Mouse (Mus musculus): Measurements from ENCODE around the gene Rnase11. TPM values are rescaled to one million over a fixed set of nuclear protein-coding genes. Genes with fewer than 3 reads are reported as not detected.

The Rnase11 gene
- polyA plus RNA-seq (2014; fragmentation: Illumina TruSeq; extraction: RNeasy Lipid Tissue Mini Kit (QIAGEN cat#74804); ENCODE audit: low read depth, low replicate concordance) = 0.34 TPM

DNA sequence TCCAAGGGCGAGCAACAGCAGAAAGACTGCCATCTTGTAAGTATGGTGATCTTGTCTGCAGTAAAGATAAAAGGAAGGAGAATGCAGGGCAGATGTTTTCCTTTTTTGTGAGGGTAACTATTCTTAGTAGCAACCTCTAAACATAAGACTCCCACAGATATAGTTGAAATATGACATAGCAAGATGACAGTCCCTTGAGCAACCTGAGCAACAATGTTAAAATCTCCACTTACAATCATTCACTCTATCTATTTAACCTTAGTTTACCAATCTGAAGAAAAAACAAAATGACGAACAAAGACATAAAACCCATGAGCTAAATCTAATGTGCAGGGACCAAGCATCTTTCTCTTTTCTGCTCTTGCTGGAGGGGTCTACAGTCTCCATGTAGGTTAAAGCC, at the start of gene Rnase11:
Rnase11 (minus strand) TSS at position 101 of the 400 bp plus-strand sequence.

GRCm38 (mm10) chr14:51090921-51091900, 41.2 kb upstream of the Rnase11 start, which contains the start of the genes Rnase4 and Ang:
Gene Rnase4 (plus strand): TSS chr14:51091077.
Gene Ang (plus strand): TSS chr14:51091150.

GRCm38 (mm10) chr14:51074335-51074734, 24.4 kb upstream of the Rnase11 start, which contains the start of gene Olfr750:
Gene Olfr750 (minus strand): TSS chr14:51074435.

GRCm38 (mm10) chr14:51057401-51057831, 7.5 kb upstream of the Rnase11 start, which contains the start of gene Rnase12:
Gene Rnase12 (minus strand): TSS chr14:51057661.

DNA sequence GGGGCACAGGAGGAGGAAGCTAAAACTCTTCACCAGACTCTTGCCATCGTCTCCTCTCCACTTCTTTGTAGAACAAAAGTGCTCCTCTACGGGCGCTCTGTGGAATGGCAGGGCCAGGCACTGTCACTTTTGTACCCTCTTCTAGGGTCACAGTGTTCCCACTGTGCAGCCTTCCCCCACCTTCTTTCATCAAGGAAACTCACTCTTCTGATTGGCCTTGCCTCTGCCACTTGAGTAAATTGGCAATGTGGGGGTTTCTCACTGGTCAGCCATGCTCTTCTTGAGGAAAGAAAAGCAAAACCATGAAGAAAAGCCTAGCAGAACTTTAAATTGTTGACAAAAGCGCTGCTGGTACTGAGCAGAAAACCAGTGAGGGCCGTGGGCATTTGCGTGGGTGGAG, 8.2 kb downstream of the Rnase11 start, which contains the start of gene Rnase9:
Rnase9 (minus strand) TSS at position 101 of the 400 bp plus-strand sequence.

GRCm38 (mm10) chr14:51007152-51007801, 42.7 kb downstream of the Rnase11 start, which contains the start of gene Rnase10:
Gene Rnase10 (plus strand): TSS chr14:51007751.

Other genes starting within 250 kb of the Rnase11 start
- gene Ccnb1ip1, start 242.4 kb downstream of the Rnase11 start, polyA plus RNA-seq (2014; fragmentation: Illumina TruSeq; extraction: RNeasy Lipid Tissue Mini Kit (QIAGEN cat#74804); ENCODE audit: low read depth, low replicate concordance) = 20.3 TPM
- gene Parp2, start 242.3 kb downstream of the Rnase11 start, polyA plus RNA-seq (2014; fragmentation: Illumina TruSeq; extraction: RNeasy Lipid Tissue Mini Kit (QIAGEN cat#74804); ENCODE audit: low read depth, low replicate concordance) = 24.1 TPM
- gene Tep1, start 179.6 kb downstream of the Rnase11 start, polyA plus RNA-seq (2014; fragmentation: Illumina TruSeq; extraction: RNeasy Lipid Tissue Mini Kit (QIAGEN cat#74804); ENCODE audit: low read depth, low replicate concordance) = 2.8 TPM
- 0.06 TPM for gene Klhl33, start 152.7 kb downstream of the Rnase11 start, polyA plus RNA-seq (2014; fragmentation: Illumina TruSeq; extraction: RNeasy Lipid Tissue Mini Kit (QIAGEN cat#74804); ENCODE audit: low read depth, low replicate concordance)
- gene Osgep, start 125.3 kb downstream of the Rnase11 start, polyA plus RNA-seq (2014; fragmentation: Illumina TruSeq; extraction: RNeasy Lipid Tissue Mini Kit (QIAGEN cat#74804); ENCODE audit: low read depth, low replicate concordance) = 12.3 TPM
- 20.7 TPM for gene Apex1, start 125.2 kb downstream of the Rnase11 start, polyA plus RNA-seq (2014; fragmentation: Illumina TruSeq; extraction: RNeasy Lipid Tissue Mini Kit (QIAGEN cat#74804); ENCODE audit: low read depth, low replicate concordance)
- gene Pip4p1, start 119.3 kb downstream of the Rnase11 start, polyA plus RNA-seq (2014; fragmentation: Illumina TruSeq; extraction: RNeasy Lipid Tissue Mini Kit (QIAGEN cat#74804); ENCODE audit: low read depth, low replicate concordance) = 17.5 TPM
- gene Pnp, start 119.1 kb downstream of the Rnase11 start, polyA plus RNA-seq (2014; fragmentation: Illumina TruSeq; extraction: RNeasy Lipid Tissue Mini Kit (QIAGEN cat#74804); ENCODE audit: low read depth, low replicate concordance) = 6.9 TPM
- not detected for gene Gm49342, start 105.6 kb downstream of the Rnase11 start, polyA plus RNA-seq (2014; fragmentation: Illumina TruSeq; extraction: RNeasy Lipid Tissue Mini Kit (QIAGEN cat#74804); ENCODE audit: low read depth, low replicate concordance)
- gene Pnp2, start 94.2 kb downstream of the Rnase11 start, polyA plus RNA-seq (2014; fragmentation: Illumina TruSeq; extraction: RNeasy Lipid Tissue Mini Kit (QIAGEN cat#74804); ENCODE audit: low read depth, low replicate concordance) = 5.4 TPM
- 8.1 TPM for gene Rnase10, start 42.4 kb downstream of the Rnase11 start, polyA plus RNA-seq (2014; fragmentation: Illumina TruSeq; extraction: RNeasy Lipid Tissue Mini Kit (QIAGEN cat#74804); ENCODE audit: low read depth, low replicate concordance)
- 2.0 TPM for gene Rnase9, start 8.3 kb downstream of the Rnase11 start, polyA plus RNA-seq (2014; fragmentation: Illumina TruSeq; extraction: RNeasy Lipid Tissue Mini Kit (QIAGEN cat#74804); ENCODE audit: low read depth, low replicate concordance)
- 1.3 TPM for gene Rnase12, start 7.5 kb upstream of the Rnase11 start, polyA plus RNA-seq (2014; fragmentation: Illumina TruSeq; extraction: RNeasy Lipid Tissue Mini Kit (QIAGEN cat#74804); ENCODE audit: low read depth, low replicate concordance)
- gene Olfr750, start 24.3 kb upstream of the Rnase11 start, polyA plus RNA-seq (2014; fragmentation: Illumina TruSeq; extraction: RNeasy Lipid Tissue Mini Kit (QIAGEN cat#74804); ENCODE audit: low read depth, low replicate concordance) = 0.29 TPM
- 18.4 TPM for gene Rnase4, start 40.9 kb upstream of the Rnase11 start, polyA plus RNA-seq (2014; fragmentation: Illumina TruSeq; extraction: RNeasy Lipid Tissue Mini Kit (QIAGEN cat#74804); ENCODE audit: low read depth, low replicate concordance)
- gene Ang, start 41.0 kb upstream of the Rnase11 start, polyA plus RNA-seq (2014; fragmentation: Illumina TruSeq; extraction: RNeasy Lipid Tissue Mini Kit (QIAGEN cat#74804); ENCODE audit: low read depth, low replicate concordance) = 0.56 TPM
- 0.88 TPM for gene Eddm3b, start 64.3 kb upstream of the Rnase11 start, polyA plus RNA-seq (2014; fragmentation: Illumina TruSeq; extraction: RNeasy Lipid Tissue Mini Kit (QIAGEN cat#74804); ENCODE audit: low read depth, low replicate concordance)
- gene Rnase6, start 73.7 kb upstream of the Rnase11 start, polyA plus RNA-seq (2014; fragmentation: Illumina TruSeq; extraction: RNeasy Lipid Tissue Mini Kit (QIAGEN cat#74804); ENCODE audit: low read depth, low replicate concordance) = 0.80 TPM
- gene Rnase1, start 96.6 kb upstream of the Rnase11 start, polyA plus RNA-seq (2014; fragmentation: Illumina TruSeq; extraction: RNeasy Lipid Tissue Mini Kit (QIAGEN cat#74804); ENCODE audit: low read depth, low replicate concordance) = not detected
- not detected for gene Rnase2b, start 112.1 kb upstream of the Rnase11 start, polyA plus RNA-seq (2014; fragmentation: Illumina TruSeq; extraction: RNeasy Lipid Tissue Mini Kit (QIAGEN cat#74804); ENCODE audit: low read depth, low replicate concordance)
- gene Ang2, start 149.0 kb upstream of the Rnase11 start, polyA plus RNA-seq (2014; fragmentation: Illumina TruSeq; extraction: RNeasy Lipid Tissue Mini Kit (QIAGEN cat#74804); ENCODE audit: low read depth, low replicate concordance) = not detected
- gene Ear14, start 153.2 kb upstream of the Rnase11 start, polyA plus RNA-seq (2014; fragmentation: Illumina TruSeq; extraction: RNeasy Lipid Tissue Mini Kit (QIAGEN cat#74804); ENCODE audit: low read depth, low replicate concordance) = not detected
- not detected for gene Rnase2a, start 205.9 kb upstream of the Rnase11 start, polyA plus RNA-seq (2014; fragmentation: Illumina TruSeq; extraction: RNeasy Lipid Tissue Mini Kit (QIAGEN cat#74804); ENCODE audit: low read depth, low replicate concordance)

Data from testis, adult 10 weeks (tissue).